Mouse (Mus musculus) thymus, postnatal 14 days (tissue): ENCODE results near the gene Fbll1.

Source experiments
- DNase-seq: peaks from one replicate; pipeline ENCODE4 v3.0.0; 2021

The Fbll1 gene

GRCm38 (mm10) chr11:35783038-35783437, 15.6 kb downstream of the Fbll1 start:
- DNase-seq = no peak

- DNase-seq = no peak
Observed at GRCm38 (mm10) chr11:35782444-35782843, 16.2 kb downstream of the Fbll1 start.

- DNase-seq = no peak
Observed at GRCm38 (mm10) chr11:35780336-35780735, 18.3 kb downstream of the Fbll1 start.

GRCm38 (mm10) chr11:35776452-35776851, 22.2 kb downstream of the Fbll1 start:
- no peak for DNase-seq

GRCm38 (mm10) chr11:35775606-35776005, 23.1 kb downstream of the Fbll1 start:
- no peak for DNase-seq

- no peak for DNase-seq
Observed at GRCm38 (mm10) chr11:35770741-35771504, 27.8 kb downstream of the Fbll1 start.

GRCm38 (mm10) chr11:35769746-35770437, 28.8 kb downstream of the Fbll1 start:
- DNase-seq = peak; percentile 72

- DNase-seq = peak; percentile 96
Observed at GRCm38 (mm10) chr11:35769188-35769745, 29.4 kb downstream of the Fbll1 start, which contains the start of gene Pank3. TSS of gene Pank3 (plus strand) at chr11:35769484.

GRCm38 (mm10) chr11:35766845-35767244, 31.8 kb downstream of the Fbll1 start:
- no peak for DNase-seq

GRCm38 (mm10) chr11:35760627-35761003, 38.1 kb downstream of the Fbll1 start:
- no peak for DNase-seq

- DNase-seq = no peak
Observed at GRCm38 (mm10) chr11:35760001-35760626, 38.6 kb downstream of the Fbll1 start.

GRCm38 (mm10) chr11:35756411-35757303, 42.0 kb downstream of the Fbll1 start:
- no peak for DNase-seq

- no peak for DNase-seq
Observed at GRCm38 (mm10) chr11:35755546-35755945, 43.1 kb downstream of the Fbll1 start.

GRCm38 (mm10) chr11:35754906-35755418, 43.7 kb downstream of the Fbll1 start:
- no peak for DNase-seq

GRCm38 (mm10) chr11:35750578-35750977, 48.1 kb downstream of the Fbll1 start:
- DNase-seq = no peak
